Mouse (Mus musculus): Measurements from ENCODE around the gene Gm3106. TPM values are rescaled to one million over a fixed set of nuclear protein-coding genes. Genes with fewer than 3 reads are reported as not detected.

Gm3106 gene
- polyA plus RNA-seq (2017; shearing (Covaris generic)): under 1 TPM in 1 of 2 experiments, not detected in 1; 0.59 TPM

GRCm38 (mm10) chr5:94217705-94218104, at the start of gene Gm3106:
TSS of gene Gm3106 (plus strand) at chr5:94218005.

Other genes starting within 250 kb of the Gm3106 start
- not detected for gene BC061212, start 147.5 kb upstream of the Gm3106 start, polyA plus RNA-seq (2017; shearing (Covaris generic))
- gene Gm6351, start 141.6 kb upstream of the Gm3106 start, polyA plus RNA-seq (2017; shearing (Covaris generic)): under 1 TPM in 1 of 2 experiments, not detected in 1; 0.14 TPM
- gene A430089I19Rik, start 88.8 kb downstream of the Gm3106 start, polyA plus RNA-seq (2017; shearing (Covaris generic)): under 1 TPM in 1 of 2 experiments, not detected in 1; 0.58 TPM
- under 1 TPM in 1 of 2 experiments, not detected in 1; 0.47 TPM for gene Gm6502, start 96.4 kb downstream of the Gm3106 start, polyA plus RNA-seq (2017; shearing (Covaris generic))
- under 1 TPM in 1 of 2 experiments, not detected in 1; 0.34 TPM for gene AA792892, start 121.7 kb downstream of the Gm3106 start, polyA plus RNA-seq (2017; shearing (Covaris generic))
- gene Gm7682, start 227.8 kb downstream of the Gm3106 start, polyA plus RNA-seq (2017; shearing (Covaris generic)): under 1 TPM in 1 of 2 experiments, not detected in 1; 0.23 TPM

All from activated CD4-positive, CD25-positive, alpha-beta regulatory T cell (primary cell).